Mouse (Mus musculus): ENCODE measurements around the gene Cybb. TPM values are rescaled to one million over a fixed set of nuclear protein-coding genes. Genes with fewer than 3 reads are reported as not detected.

Cybb gene
- total and polyA plus RNA-seq, 2 experiments from 2014 or later = 1.4 to 1.7 TPM

DNA sequence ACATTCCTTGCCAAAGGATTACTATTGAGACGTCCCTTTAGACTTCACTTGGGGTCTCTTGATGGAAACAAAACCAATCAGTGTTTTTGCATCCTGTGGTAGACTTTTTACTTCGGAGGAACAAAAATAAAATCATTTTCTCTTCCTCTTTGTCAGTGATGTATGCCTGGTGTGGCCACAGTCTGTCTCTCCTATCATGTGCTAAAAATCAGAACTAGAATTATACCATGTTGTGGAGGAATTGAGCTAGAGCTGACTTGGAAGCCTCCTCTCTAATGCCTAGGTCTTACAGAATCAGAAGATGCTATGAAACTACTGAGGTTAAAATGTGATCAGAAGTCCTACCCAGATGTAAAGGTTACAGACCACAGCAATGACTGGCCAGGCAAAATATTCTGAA is 13.8 kb downstream of the Cybb start:
- no peak overlapping the region for H3K9ac ChIP-seq (replicated peaks; ENCODE audit: low read depth, low read length)
- ATAC-seq (ENCODE audit: insufficient read depth, low read depth) (no peak), DNase-seq (ENCODE audit: low spot score) (no peak)
- TF ChIP-seq EP300 (IDR thresholded peaks at IDR 0.05; ENCODE audit: low read depth) (no peak), CTCF (IDR thresholded peaks at IDR 0.05; ENCODE audit: low read depth) (no peak)
- H3K27ac ChIP-seq (ENCODE audit: low read depth) = no peak overlapping the region
- no peak overlapping the region for H3K4me2 ChIP-seq (ENCODE audit: low read depth, low read length)
- H3K9me3 ChIP-seq (replicated peaks; ENCODE audit: control insufficient read depth, low read length) = no peaks in the 10 kb centered on the region
- no peak overlapping the region for H3K4me3 ChIP-seq (ENCODE audit: low read depth, low read length)
- H3K27me3 ChIP-seq (ENCODE audit: control insufficient read depth, insufficient read depth, low read length) = no peaks in the 10 kb centered on the region
- 68% methylated on average over 2 of the region's 2 CpGs for WGBS
- no peaks in the 10 kb centered on the region for H3K36me3 ChIP-seq (replicated peaks; ENCODE audit: control insufficient read depth, insufficient read depth, low read length)
- H3K4me1 ChIP-seq (ENCODE audit: control insufficient read depth, insufficient read depth) = no peaks in the 10 kb centered on the region

DNA sequence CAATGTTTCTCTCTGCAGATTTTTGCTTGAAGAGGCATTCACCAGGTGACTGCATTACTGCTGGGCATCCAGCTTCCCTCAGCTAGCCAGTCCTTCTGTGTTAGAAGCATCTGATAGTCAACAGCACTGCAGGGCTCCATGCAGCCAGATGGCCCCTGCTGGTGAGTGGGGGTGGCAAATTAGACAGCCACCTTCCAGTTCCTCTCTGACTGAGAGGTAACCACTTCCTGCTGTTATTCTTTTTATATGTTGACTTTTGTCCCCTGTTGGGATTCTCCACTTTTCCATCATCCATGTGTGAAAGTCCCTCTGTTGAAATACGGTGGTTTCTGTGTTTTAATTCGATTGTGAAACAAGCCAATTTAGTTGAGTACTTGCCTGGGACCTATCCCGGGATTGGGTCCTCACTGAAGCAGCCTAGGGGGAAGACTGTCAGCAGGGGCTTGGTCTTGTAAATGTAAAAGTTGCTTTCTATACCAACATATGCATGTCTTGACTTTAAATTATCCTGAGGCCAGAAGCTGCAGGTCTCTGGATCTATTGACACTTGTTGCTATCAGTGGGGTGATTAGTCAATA is 16.7 kb downstream of the Cybb start:
- H3K36me3 ChIP-seq (replicated peaks; ENCODE audit: control insufficient read depth, insufficient read depth, low read length) = no peaks in the 10 kb centered on the region
- no peak overlapping the region for H3K4me2 ChIP-seq (ENCODE audit: low read depth, low read length)
- ATAC-seq (ENCODE audit: insufficient read depth, low read depth) = no peak
- H3K9me3 ChIP-seq (replicated peaks; ENCODE audit: control insufficient read depth, low read length) = no peaks in the 10 kb centered on the region
- no peak for DNase-seq (ENCODE audit: low spot score)
- WGBS = 30% methylated on average over 3 of the region's 3 CpGs
- H3K27me3 ChIP-seq (ENCODE audit: control insufficient read depth, insufficient read depth, low read length) = no peaks in the 10 kb centered on the region
- no peak overlapping the region for H3K4me3 ChIP-seq (ENCODE audit: low read depth, low read length)
- no peaks in the 10 kb centered on the region for H3K4me1 ChIP-seq (ENCODE audit: control insufficient read depth, insufficient read depth)
- no peak overlapping the region for H3K27ac ChIP-seq (ENCODE audit: low read depth)
- no peak overlapping the region for H3K9ac ChIP-seq (replicated peaks; ENCODE audit: low read depth, low read length)
- TF ChIP-seq EP300 (IDR thresholded peaks at IDR 0.05; ENCODE audit: low read depth) (no peak), CTCF (IDR thresholded peaks at IDR 0.05; ENCODE audit: low read depth) (no peak)

DNA sequence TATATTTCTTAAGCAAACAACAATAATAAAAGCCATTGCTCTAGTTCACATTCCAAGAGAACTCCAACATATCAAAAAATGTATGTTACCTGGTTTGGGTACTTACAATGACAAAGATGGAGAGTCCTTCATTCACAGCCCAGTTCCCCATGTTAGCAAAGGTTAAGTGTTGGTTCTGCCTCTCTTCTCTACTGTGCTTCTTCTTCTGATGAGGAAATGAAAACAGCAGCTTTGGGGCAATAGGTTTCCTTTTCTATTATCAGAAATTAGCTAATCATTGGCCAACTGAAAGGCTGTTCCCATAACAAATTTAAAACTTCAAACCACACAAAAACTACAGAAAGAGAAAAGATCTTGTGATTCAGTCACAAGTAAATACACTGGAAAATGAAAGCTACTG is 18.5 kb downstream of the Cybb start:
- Histone ChIP-seq H3K36me3 (replicated peaks; ENCODE audit: control insufficient read depth, insufficient read depth, low read length) (no peaks in the 10 kb centered on the region), H3K4me1 (ENCODE audit: control insufficient read depth, insufficient read depth) (no peaks in the 10 kb centered on the region), H3K4me3 (ENCODE audit: low read depth, low read length) (no peak overlapping the region), H3K27ac (ENCODE audit: low read depth) (no peak overlapping the region), H3K9me3 (replicated peaks; ENCODE audit: control insufficient read depth, low read length) (no peaks in the 10 kb centered on the region), H3K4me2 (ENCODE audit: low read depth, low read length) (no peak overlapping the region), H3K9ac (replicated peaks; ENCODE audit: low read depth, low read length) (no peak overlapping the region), H3K27me3 (ENCODE audit: control insufficient read depth, insufficient read depth, low read length) (no peaks in the 10 kb centered on the region)
- no peak for TF ChIP-seq EP300 (IDR thresholded peaks at IDR 0.05; ENCODE audit: low read depth)
- no peak for TF ChIP-seq CTCF (IDR thresholded peaks at IDR 0.05; ENCODE audit: low read depth)
- ATAC-seq (ENCODE audit: insufficient read depth, low read depth) (no peak), DNase-seq (ENCODE audit: low spot score) (no peak)

DNA sequence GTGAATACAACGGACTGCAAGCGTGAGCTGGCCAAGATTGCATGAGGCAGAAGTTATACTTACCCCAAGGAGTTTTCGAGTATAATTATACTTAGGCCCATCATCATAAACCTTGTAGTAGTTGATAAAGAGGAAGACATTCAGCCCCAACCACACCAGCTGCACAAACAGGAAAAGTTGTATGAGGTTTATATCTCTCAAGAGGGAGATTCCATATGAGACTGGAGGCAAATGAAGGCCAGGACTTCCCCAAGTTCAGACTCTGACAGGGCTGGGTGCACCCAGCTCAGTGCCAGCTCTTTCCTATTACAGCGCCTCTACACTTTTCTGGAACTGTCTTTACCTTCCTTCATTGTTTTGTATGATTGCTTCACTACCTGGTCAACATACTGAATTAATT is 20.6 kb downstream of the Cybb start:
- Histone ChIP-seq H3K27ac (ENCODE audit: low read depth) (no peak overlapping the region), H3K4me2 (ENCODE audit: low read depth, low read length) (no peak overlapping the region), H3K9me3 (replicated peaks; ENCODE audit: control insufficient read depth, low read length) (no peaks in the 10 kb centered on the region), H3K4me1 (ENCODE audit: control insufficient read depth, insufficient read depth) (no peaks in the 10 kb centered on the region), H3K9ac (replicated peaks; ENCODE audit: low read depth, low read length) (no peak overlapping the region), H3K27me3 (ENCODE audit: control insufficient read depth, insufficient read depth, low read length) (no peaks in the 10 kb centered on the region), H3K36me3 (replicated peaks; ENCODE audit: control insufficient read depth, insufficient read depth, low read length) (no peaks in the 10 kb centered on the region), H3K4me3 (ENCODE audit: low read depth, low read length) (no peak overlapping the region)
- WGBS = 79% methylated on average over 4 of the region's 4 CpGs
- no peak for DNase-seq (ENCODE audit: low spot score)
- TF ChIP-seq CTCF (IDR thresholded peaks at IDR 0.05; ENCODE audit: low read depth) (no peak), EP300 (IDR thresholded peaks at IDR 0.05; ENCODE audit: low read depth) (no peak)
- ATAC-seq (ENCODE audit: insufficient read depth, low read depth) = no peak

DNA sequence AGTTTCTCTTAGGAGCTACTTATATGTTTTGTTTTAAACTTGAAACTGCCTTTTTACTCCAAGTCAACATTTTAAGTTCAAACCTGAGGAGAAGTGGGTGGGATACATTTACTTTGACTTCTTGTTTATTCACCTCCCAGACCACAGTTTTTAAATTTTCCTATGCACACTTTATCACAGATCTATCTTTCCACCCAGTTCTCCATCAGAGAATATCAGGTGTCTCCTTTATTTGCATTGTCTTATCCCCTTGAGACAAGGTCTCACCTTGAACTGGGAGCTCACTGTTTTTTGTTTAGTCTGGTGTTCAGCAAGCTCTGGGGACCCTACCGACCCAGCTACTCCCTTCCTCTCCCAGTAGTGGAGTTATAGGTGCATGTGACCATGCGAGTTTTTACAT is 21.7 kb downstream of the Cybb start:
- H3K27ac ChIP-seq (ENCODE audit: low read depth) = no peak overlapping the region
- no peak overlapping the region for H3K9ac ChIP-seq (replicated peaks; ENCODE audit: low read depth, low read length)
- no peak overlapping the region for H3K4me2 ChIP-seq (ENCODE audit: low read depth, low read length)
- H3K4me1 ChIP-seq (ENCODE audit: control insufficient read depth, insufficient read depth) = no peaks in the 10 kb centered on the region
- H3K27me3 ChIP-seq (ENCODE audit: control insufficient read depth, insufficient read depth, low read length) = no peaks in the 10 kb centered on the region
- DNase-seq (ENCODE audit: low spot score) (no peak), ATAC-seq (ENCODE audit: insufficient read depth, low read depth) (no peak)
- no peak overlapping the region for H3K4me3 ChIP-seq (ENCODE audit: low read depth, low read length)
- H3K9me3 ChIP-seq (replicated peaks; ENCODE audit: control insufficient read depth, low read length) = no peaks in the 10 kb centered on the region
- no peak for TF ChIP-seq CTCF (IDR thresholded peaks at IDR 0.05; ENCODE audit: low read depth)
- TF ChIP-seq EP300 (IDR thresholded peaks at IDR 0.05; ENCODE audit: low read depth) = no peak
- WGBS = 62% methylated on average over 2 of the region's 2 CpGs
- H3K36me3 ChIP-seq (replicated peaks; ENCODE audit: control insufficient read depth, insufficient read depth, low read length) = no peaks in the 10 kb centered on the region

DNA sequence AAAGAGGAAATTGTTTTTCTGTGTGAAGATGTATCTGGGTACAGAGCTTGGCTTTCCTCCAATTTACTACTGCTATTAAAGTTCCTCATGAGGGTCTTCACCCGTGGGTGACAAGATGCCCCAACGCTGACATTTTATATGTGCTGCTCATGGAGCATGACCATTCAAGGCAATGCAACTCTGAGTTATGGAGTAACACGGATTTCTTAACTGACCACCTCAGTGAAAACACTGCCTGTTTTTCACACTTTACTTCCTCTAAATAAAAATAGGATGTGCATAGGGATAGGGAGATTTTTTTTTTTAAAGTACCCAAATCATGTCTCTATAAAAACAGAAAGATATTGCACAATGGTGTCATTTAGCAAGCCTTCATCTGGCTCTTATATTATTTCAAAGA is 24.9 kb downstream of the Cybb start:
- 75% methylated on average over 3 of the region's 3 CpGs for WGBS
- TF ChIP-seq EP300 (IDR thresholded peaks at IDR 0.05; ENCODE audit: low read depth) (no peak), CTCF (IDR thresholded peaks at IDR 0.05; ENCODE audit: low read depth) (no peak)
- H3K4me3 ChIP-seq (ENCODE audit: low read depth, low read length) = no peak overlapping the region
- H3K9me3 ChIP-seq (replicated peaks; ENCODE audit: control insufficient read depth, low read length) = no peaks in the 10 kb centered on the region
- H3K27me3 ChIP-seq (ENCODE audit: control insufficient read depth, insufficient read depth, low read length) = no peaks in the 10 kb centered on the region
- H3K9ac ChIP-seq (replicated peaks; ENCODE audit: low read depth, low read length) = no peak overlapping the region
- no peaks in the 10 kb centered on the region for H3K4me1 ChIP-seq (ENCODE audit: control insufficient read depth, insufficient read depth)
- ATAC-seq (ENCODE audit: insufficient read depth, low read depth) (no peak), DNase-seq (ENCODE audit: low spot score) (no peak)
- H3K36me3 ChIP-seq (replicated peaks; ENCODE audit: control insufficient read depth, insufficient read depth, low read length) = no peaks in the 10 kb centered on the region
- no peak overlapping the region for H3K4me2 ChIP-seq (ENCODE audit: low read depth, low read length)
- no peak overlapping the region for H3K27ac ChIP-seq (ENCODE audit: low read depth)
